Mouse (Mus musculus) fibroblast of lung, adult 2 months (primary cell): ENCODE data around the gene Lrrc36.

Experiments
- DNase-seq: peaks from one replicate; pipeline ENCODE4 v3.0.0-alpha.2; 2011; ENCODE audit warnings: low read depth

Gene Lrrc36

GRCm38 (mm10) chr8:105431743-105432515 lies 18.6 kb downstream of the Lrrc36 start:
- no peak for DNase-seq

DNA sequence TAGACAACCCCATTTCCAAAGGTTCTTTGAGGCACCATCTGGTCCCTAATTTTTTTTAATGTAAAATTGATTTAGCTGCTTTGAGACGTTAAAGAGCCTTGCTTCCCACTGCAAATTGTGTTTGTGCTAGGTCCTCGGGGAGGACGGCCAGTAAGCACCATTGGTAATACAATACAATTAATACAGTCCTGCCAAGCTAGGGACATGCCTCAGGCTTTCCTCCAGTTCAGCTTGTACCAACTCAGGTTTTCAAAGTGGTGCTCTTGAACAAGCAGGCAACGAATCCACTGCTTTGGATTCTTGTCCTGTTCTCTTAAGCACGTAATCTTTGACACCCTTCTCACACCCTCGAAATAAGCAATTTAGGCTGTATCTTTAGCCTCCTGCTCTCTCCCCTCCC lies 19.6 kb downstream of the Lrrc36 start:
- DNase-seq, result no peak

DNA sequence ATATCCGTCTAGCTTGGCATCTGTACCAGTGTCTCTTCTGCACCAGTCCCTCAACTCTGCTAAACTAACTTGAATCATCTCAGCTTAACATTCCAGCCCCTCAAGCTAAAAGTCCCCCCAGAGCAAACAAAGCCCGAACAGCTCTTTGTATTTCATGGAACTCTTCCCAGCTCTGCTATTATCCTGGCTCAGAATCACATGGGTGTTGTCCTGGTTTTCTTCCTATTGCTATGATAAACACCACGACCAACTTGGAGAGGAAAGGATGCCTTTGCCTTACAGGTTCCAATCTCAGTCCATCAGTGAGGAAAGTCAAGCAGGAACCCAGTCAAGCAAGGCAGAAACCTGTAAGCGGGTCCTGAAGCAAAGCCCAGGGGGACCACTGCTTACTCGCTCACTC lies 20.1 kb downstream of the Lrrc36 start:
- DNase-seq, result no peak

DNA sequence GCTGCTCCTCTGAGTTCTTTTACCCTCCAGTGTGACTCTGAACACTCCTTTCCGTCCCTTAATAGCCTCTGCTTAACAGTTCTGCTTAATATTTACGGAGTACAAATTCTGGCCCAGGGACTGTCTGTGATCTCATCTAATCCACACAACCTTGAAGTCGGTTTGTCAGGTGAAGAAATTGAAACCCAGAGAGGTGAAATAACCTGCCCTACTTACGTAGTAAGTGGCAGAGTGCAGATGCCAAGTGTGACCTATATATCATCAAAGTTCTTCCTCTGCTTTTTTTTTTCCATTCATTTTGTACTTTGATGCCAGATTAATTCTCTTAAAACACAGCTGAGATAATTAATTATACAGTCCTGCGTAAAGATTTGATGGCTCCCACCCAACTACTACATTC lies 20.8 kb downstream of the Lrrc36 start:
- no peak for DNase-seq

DNA sequence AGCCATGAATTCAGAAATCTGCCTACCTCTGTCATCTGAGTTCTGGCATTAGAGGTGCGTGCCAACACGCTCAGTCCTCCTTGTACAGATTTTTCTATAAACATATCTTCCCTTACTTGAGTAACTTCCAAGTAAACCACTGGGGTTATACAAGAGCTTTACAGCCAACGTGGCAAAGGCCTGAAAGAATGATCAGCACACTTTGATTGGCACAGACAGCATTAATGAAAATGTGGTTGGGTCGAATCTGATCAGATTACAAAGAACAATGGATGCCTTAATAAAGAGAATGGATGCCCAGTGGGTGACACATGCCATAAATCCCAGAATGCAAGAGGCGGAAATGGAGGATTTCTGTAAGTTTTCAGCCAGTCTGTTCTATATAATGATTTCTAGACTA lies 22.8 kb downstream of the Lrrc36 start:
- DNase-seq, result no peak

DNA sequence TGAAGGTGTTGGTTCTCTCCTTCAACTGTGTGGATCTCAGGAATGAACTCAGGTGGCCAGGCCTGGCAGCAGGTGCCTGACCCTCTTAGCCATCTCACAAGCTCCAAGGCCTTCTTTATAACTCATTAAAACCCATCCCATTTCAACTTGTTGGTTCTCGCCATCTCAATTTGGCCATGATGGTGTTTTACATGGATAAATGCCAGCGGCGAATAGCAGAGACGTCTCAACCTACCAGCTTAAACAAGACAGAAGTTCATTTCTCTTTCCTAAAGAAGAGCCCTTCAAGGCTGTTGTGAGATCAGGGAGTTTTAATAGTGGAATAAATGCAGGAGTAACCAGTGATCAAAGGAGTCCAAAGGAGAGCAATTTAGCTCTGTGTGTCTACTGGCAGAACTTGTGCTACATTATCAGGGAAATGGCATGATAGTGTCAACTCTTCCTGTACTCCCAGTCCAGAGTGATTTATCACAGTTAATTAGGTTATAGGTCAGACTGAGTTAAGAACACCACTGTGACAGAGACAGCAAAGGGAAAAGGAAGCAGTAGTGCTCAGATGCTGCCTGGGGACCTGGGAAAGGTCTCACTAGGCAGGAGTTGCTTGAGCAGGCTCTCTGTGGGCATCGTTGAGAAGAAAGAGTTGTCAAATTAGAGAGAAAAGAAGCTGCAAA lies 23.8 kb downstream of the Lrrc36 start:
- DNase-seq, result no peak

GRCm38 (mm10) chr8:105438865-105439264 lies 25.5 kb downstream of the Lrrc36 start:
- DNase-seq, result no peak

- no peak for DNase-seq
These were observed 28.1 kb downstream of the Lrrc36 start for GRCm38 (mm10) chr8:105441433-105441832.

- no peak for DNase-seq
These were observed 29.3 kb downstream of the Lrrc36 start for GRCm38 (mm10) chr8:105442661-105443060.

DNA sequence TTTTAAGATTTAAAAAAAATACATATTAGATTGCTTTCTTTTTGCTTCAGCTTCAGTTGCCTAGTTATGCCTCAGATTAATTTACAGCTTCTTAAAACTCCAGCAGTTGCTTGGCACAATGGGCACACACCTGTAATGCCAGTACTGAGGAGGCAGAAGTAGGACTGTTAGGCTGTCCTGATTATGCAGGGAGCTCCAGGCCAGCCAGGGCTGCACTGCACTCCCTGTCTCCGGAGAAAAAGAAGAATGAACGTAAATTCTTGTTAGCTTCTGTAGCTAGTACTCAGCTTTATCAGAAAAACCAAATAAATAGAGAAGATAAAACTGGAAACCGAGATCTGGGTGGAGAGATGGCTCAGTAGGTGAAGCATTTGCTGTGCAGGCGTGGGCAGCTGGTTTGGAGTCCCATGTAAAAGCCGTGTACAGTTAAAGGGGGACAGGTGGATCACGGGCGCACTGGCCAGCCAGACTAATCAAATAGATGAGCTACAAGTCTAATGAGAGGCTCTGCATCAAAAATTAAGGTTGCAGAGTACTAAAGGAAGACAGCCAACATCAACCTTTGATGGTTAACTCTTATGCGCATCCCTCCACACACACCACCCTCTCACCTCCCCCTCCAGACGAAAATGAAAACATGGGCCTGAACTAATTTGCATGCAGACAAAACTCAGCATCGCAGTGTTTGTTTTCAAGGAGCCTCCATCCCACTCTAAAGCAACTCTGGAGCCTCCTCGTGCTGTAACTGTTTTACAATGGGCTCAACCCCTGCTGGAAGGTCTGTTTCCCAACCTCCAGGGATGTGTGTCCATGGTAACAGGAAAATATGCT lies 32.1 kb downstream of the Lrrc36 start:
- DNase-seq, result no peak

DNA sequence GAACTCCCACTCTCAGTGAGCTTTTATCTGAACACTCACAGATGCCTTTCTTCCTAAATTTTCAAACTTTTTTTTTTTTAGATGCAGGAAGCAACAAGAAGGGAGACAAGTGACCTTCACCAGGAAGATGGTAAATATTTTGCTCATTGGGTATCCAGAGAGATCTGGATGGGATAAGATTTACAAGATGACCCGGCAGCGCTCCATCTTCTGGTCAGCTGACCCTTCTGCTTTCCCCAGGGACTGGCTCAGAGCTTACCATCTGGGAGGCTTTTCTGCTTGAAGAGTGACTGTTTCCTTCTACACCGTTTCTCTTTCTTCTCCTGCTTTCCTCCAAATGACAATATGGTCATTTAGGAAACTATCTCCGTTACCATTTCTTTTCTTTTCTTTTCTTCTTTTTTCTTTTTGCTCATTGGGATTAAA lies 32.8 kb downstream of the Lrrc36 start:
- DNase-seq, result no peak

DNA sequence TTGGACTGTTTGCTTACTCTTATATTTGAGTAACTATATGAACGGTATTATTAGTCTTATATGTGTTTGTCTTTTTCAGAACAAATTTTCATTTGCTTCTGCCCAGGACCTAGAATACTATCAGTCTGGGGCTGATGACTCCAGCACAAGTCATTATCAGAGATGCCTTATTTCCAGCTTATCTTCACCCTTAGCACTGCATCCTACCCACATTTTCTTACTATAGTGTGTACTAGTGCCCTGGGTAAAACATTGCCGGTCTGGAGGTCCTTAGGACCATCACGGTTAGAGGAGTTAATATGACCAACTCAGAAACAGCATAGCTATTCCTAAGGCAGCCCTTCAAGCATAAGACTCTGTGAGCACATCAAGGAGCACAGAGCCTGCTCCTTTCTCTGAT lies 34.8 kb downstream of the Lrrc36 start:
- no peak for DNase-seq

GRCm38 (mm10) chr8:105448596-105448995 lies 35.2 kb downstream of the Lrrc36 start:
- DNase-seq, result no peak

DNA sequence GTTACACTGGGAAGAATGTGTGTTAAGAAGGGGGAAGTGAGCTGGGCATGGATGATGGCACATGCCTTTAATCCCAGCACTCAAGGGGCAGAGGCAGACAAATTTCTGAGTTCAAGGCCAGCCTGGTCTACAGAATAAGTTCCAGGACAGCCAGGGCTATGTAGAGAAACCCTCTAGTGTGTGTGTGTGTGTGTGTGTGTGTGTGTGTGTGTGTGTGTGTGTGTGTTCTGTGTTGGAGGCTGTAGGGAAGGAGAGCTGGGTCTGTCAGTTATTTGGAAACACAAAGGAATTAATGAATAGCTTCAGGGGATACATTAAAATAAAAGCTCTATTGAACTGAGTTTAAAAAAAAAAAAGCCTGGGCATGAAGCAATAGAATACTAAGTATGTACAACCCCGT lies 37.6 kb downstream of the Lrrc36 start:
- DNase-seq, result no peak

GRCm38 (mm10) chr8:105451903-105452603 lies 38.7 kb downstream of the Lrrc36 start:
- no peak for DNase-seq

GRCm38 (mm10) chr8:105453296-105453695 lies 39.9 kb downstream of the Lrrc36 start:
- no peak for DNase-seq

DNA sequence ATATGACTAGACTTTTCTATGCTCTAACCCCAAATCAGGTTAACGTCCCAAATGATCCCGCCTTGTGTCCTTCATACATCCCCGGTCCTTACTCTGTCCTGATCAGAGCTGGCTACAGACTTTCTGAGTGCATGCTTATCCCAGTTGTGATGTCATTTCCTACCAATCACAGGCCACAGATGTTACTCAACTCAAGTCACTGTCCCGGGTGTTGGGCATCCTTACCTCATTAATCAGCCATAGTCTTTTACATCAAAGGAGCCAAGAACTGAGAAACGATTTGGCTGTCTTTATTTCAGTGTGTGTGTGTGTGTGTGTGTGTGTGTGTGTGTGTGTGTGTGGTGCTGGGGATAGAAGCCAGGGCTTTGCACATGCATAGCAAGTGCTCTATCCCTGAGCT lies 40.7 kb downstream of the Lrrc36 start:
- DNase-seq, result no peak

DNA sequence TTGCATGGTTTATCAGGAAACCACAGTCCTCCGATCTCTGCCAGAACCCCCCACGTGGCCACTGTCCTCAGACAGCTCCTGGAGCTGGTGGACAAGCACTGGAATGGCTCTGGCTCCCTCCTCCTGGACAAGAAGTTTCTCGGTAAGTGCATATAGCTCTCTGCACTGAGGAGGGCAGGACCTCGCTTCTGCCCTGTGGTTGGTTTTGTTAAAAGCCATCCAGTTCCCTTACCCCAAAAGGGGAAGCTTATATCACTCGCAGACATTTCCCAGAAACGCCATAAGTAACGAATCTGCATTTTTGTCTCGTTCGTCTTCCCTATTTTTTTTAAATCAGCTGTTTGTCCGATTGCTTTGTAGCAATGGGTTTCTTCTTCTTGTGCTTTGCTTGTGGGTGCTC lies 41.8 kb downstream of the Lrrc36 start:
- DNase-seq, result no peak

DNA sequence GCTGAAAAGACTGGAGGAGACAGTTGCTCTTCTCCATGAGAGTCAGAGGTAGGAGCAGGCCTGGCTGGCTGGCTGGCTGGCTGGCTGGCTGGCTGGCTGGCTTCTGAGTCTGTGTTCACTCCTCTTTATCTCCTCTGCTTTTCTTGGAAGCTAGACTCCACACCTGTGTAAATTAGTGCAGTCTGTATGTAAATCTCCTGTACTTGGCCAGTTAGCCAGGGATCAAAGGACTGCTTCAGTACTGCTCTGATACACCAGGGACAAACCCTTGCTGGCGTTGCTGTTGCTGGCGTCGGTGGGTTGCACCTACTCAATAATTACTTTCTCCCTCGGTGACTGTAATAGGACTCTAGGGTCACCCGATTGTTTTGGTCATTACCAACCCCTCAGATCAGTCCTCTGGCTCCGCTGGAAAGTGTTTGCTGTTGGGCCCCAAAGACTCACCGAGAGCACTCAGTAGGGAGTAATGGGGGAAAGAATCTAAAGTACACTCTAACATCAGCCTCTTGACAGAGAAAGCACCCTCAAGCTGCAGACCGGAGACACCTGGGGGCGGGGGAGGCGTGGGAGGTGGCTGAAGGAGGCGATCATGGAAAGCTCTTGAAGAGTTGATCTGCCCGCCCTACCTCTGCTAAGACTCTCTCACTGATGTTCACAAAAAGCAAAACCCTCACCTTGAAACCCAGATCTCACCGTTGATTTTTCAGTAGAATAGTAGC lies 47.9 kb downstream of the Lrrc36 start:
- no peak for DNase-seq

- no peak for DNase-seq
These were observed 51.2 kb downstream of the Lrrc36 start for GRCm38 (mm10) chr8:105464595-105464994.

- no peak for DNase-seq
These were observed 52.9 kb downstream of the Lrrc36 start for GRCm38 (mm10) chr8:105466246-105466645.
